Mouse (Mus musculus): Measurements from ENCODE around the gene Hdac9.

Gene Hdac9

DNA sequence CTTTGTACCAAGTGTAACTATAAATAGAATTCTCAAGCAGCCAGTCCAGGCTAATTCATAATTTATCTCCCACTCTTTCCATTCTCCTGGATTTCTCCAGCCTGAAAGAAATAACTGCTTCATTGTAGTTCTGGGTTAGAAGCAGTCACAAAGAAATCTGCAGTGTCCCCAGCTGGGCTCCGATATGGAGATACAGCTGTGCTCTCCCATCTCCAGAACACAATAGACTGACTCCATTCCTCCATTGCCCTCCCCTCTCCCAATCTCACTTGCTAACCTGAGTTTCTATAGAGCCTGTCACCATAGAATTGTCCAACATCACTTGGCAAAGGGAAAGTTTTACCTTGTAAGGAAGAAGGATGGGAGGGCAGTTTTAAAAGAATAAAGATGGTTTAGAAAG lies 218.9 kb downstream of the Hdac9 start:
- no peak for DNase-seq (ENCODE audit: low spot score)

DNA sequence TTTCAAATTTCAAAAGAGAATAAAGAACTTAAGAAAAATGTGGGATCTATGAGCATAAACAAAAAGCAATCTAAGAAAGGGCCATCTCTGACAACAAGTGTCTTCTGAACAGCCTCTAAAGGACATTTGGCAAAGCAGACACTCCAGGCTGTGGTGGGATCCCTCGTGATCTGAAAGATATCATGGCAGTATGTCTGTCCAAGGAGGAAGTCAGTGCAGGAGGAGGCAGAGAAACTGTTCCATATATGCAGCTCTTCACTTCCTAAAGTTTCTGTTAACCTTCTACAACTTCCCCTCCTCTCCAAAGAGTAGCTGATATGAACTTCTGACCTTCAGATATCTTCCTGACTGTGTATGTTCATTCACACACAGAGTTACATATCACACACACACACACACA lies 220.2 kb downstream of the Hdac9 start:
- DNase-seq (ENCODE audit: low spot score): no peak

DNA sequence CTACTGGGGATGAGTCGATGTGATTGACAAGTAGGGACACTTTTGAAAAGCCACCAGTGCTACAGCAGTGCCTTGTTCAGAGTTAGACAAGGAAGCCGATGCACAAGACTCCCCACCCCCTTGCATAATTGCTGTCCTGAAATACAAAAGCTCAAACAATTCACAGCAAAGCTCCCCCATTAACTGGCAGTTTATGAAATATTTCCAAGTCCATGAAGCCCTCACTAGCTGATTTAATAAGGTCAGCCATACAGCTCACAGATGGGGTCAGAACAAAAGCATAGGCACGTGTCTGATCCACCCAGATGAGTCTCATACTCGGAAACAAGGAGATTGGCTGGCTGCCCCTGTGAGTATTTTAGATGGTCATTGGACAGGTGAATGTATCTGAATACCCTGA lies 228.0 kb downstream of the Hdac9 start:
- DNase-seq (ENCODE audit: low spot score): no peak

DNA sequence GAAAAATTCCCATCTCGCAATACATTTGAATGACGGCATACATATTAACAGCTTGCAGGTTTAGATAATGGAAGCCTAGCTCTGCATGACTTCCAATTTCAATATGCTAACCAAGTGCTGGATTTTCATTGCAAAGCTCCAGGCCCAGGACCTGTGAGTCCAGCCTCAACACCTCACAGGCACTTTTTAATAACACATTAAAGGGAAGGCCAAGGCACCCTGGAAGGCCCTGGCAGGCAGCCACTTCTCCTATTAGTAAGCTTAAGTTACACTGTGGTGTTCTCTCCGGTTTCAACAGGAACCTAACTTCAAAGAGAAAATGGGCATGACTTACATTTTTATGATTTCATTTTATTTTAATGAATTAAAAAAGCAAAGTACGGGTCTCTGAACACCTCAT lies 233.5 kb downstream of the Hdac9 start:
- no peak for DNase-seq (ENCODE audit: low spot score)

GRCm38 (mm10) chr12:34682657-34683056 lies 234.2 kb downstream of the Hdac9 start:
- DNase-seq (ENCODE audit: low spot score): no peak

GRCm38 (mm10) chr12:34680576-34680975 lies 236.3 kb downstream of the Hdac9 start:
- no peak for DNase-seq (ENCODE audit: low spot score)

DNA sequence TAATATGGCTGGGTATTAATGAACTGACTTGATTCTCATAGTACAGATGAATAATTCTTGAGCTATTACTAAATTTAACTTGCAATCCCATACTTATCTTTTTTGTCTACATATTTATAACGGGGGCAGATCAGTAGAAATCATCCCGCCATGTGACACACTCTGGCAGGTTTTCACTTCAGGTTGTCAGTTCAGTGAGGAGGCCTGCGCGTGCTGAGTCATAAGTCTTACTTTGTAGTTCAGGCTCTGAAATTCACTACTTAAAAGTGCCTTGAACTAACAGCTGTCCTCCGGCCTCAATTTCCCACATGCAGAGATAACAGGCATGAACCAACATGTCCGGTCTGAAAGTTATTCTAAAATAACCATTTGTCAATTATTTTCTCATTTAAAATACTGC lies 239.8 kb downstream of the Hdac9 start:
- DNase-seq (ENCODE audit: low spot score): no peak

DNA sequence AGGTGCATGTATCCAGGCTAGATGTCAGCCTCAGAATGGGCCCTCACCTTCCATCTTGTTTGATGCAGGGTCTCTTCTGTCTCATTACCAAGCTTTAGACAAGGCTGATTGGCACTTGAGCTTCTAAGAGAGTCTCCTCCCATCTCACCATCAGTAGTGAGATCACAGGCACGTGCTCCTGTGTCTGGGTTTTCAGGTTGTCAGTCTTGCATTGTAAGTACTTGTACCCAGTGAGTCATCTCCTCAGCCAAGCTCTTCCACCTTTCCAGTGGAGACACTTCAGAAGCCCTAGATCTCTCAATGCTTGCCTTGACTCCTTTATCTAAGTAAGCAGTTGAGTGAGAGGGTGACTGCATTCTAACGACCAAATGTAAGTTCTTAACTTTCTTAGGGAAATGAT lies 242.7 kb downstream of the Hdac9 start:
- no peak for DNase-seq (ENCODE audit: low spot score)

DNA sequence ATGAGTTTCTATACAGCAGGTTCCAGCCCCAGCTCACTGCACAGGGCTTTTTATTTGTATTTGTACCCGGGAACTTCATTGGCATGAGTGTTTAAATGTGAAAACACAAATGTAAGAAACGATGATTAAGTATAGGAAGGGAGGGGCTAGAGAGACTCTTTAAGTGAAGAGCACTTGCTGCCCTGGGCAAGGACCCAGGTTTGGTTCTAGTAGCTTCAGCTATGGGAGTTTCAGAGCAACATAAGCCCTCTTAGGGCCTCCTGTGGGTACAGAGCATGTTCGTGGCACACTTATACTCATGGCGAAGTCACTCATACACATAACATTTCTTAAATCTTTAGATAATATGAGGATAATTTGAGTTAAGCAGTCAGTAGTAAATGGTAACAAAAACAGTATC lies 243.4 kb downstream of the Hdac9 start:
- no peak for DNase-seq (ENCODE audit: low spot score)

DNA sequence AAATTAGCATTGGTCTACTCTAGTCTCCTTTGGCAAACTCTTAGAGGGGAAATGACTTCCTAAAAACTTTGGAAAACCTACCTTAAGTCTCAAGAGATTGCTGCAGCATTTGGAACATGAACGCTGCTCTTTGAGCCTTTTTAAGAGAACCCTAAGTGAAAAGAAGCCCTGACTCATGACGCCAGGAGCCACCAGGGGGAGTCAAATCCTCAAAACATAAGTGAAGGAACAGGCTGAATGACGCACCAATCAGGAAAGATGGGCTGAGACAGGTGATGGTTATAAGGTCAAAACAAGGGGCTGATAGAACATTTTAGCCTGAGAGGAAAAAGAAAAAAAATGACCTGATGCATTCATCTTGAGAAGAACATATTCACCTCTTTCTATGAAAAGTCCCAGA lies 252.1 kb downstream of the Hdac9 start:
- peak; percentile 29 for DNase-seq (ENCODE audit: low spot score)

- DNase-seq (ENCODE audit: low spot score): no peak
Observed at GRCm38 (mm10) chr12:34661378-34661777, 255.5 kb downstream of the Hdac9 start.

GRCm38 (mm10) chr12:34660027-34660426 lies 256.9 kb downstream of the Hdac9 start:
- no peak for DNase-seq (ENCODE audit: low spot score)

GRCm38 (mm10) chr12:34658568-34658967 lies 258.3 kb downstream of the Hdac9 start:
- DNase-seq (ENCODE audit: low spot score): no peak

DNA sequence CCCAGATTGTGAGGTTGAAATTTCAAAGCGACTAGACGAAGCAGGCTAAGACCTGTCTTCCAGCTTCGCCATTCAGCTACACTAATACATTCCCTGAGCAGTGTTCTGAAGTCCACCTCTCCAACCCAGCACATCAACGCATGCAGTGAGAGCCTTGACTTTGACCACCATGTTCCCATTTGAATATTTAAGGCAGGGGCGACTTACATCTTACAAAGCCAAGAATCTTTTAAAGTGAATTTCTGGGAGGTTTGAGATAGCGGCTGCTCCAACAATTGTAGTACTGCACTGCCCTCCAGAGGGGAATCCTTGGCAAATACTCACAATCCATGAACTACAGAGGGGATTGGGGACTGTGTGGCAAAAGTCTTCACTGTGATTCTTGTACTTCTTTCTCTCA lies 258.8 kb downstream of the Hdac9 start:
- DNase-seq (ENCODE audit: low spot score): no peak

- no peak for DNase-seq (ENCODE audit: low spot score)
Observed at GRCm38 (mm10) chr12:34653615-34654014, 263.3 kb downstream of the Hdac9 start.

DNA sequence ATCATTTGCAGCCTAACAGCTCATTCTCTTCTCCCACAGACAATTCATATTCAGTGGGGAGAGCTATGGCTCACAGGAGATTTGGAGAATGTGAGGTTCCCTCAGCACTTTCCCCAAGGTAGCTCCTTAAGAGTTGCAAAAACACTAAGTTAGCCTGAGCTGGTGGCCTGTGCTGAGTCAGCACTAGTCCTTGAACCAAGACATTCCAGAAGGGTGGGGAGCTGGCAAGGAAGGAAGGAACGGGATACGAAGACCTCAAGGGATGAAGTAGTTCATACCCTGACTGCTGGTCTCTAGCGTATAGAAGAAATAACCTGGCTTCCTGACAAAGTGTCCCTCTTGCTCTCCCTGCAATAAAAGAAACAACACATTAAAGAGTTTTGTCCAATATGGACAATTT lies 268.1 kb downstream of the Hdac9 start:
- no peak for DNase-seq (ENCODE audit: low spot score)

DNA sequence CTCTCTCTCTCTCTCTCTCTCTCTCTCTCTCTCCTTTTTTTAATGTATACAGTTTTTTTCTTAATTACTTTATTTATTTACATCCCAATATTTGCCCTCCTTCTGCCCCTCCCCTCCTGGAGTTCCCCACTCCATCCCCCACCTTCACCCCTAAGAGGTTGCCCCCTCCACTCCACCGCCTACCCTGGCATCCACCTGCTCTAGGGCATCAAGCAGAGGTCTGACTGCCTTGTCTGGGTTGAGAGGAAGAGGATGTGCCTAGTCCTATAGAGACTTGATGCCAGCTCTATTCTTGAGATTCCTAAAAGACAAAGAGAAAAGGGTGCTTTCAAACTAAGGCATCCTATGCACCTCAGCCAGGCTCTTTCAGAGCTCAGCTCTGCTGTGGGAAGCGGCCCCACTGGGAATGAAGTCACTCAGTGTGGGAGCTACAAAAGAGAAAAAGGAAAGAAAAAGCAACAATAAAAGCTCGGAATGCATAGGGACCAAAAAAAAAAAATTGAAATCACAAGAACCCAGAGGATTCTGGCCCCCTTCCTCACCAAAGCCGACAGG lies 275.1 kb downstream of the Hdac9 start:
- DNase-seq (ENCODE audit: low spot score): no peak

DNA sequence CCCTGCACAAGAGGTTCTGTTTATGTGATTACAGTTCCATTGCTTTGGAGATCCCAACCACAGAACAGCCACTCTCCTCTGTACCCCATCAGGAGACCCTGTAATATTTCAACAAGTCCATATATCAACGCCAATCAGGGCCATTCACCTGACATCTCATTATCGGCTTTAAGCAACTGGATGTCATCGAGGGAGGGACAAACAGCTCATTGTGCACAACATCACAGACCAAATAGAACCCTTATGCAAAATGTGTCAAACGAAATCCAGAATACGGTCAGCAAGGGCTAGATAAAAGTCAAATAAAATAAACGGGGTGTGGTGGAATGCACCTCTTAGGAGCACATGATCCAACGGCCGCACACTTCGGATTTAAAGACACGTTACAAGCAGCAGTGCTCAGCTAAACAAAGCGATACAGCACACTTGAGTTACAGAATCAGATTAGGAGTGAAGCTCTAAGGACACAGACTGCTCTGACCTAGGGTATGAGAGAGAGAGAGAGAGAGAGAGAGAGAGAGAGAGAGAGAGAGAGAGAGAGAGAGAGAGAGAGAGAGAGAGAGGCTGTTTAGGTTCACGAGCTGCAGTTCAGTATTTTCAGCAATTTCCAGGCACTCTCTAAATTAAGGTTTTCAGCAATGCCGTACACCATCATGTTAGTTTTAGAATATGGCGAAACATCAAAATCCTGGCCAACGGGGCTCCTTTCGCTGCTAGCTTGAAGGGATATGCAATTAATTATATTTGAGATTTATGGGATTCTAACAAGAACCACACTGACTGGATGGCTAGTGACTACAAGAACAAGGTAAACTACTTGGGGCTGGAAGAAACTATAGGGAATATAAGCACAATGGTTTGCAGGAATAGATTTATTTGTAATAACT lies 279.4 kb downstream of the Hdac9 start:
- no peak for DNase-seq (ENCODE audit: low spot score)

GRCm38 (mm10) chr12:34619101-34619500 lies 297.8 kb downstream of the Hdac9 start:
- no peak for DNase-seq (ENCODE audit: low spot score)

DNA sequence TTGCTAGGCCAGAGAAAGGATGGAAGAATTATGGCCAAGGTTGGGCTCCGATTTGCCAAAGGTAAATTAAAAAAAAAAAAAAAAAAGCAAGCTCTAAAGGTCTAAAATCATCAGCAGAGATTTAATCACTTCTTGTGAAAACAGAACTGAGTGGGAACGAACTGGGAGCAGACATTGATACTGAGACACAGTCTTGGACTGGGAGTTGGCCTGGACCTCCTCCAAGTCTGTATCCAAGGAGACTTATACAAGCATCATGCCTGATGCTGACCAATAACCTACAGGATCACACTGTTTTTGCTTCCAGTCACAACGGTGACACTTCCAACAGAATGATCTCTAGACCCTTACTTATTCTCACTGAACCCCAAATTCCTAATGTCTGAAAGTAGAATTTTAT lies 298.6 kb downstream of the Hdac9 start:
- DNase-seq (ENCODE audit: low spot score): no peak

DNA sequence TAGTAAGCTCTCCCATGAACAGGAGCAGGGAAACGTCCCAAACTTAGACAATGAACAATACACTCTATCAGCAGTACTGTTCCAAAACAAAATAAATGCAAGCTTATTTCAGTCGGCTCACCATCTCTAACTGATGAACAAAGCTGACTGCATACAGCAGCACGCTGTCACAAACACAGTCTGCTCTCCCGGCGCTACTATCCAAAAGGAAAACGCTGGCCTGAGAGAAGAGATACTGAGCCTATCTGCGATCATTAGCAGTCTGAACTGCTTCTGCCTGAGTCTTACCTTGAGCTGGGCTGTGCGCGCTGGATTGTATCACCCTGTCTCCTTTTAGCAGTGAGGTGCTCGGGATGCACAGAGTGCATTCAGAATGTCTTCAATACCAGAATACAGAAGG lies 299.1 kb downstream of the Hdac9 start:
- DNase-seq (ENCODE audit: low spot score): no peak

- no peak for DNase-seq (ENCODE audit: low spot score)
Observed at GRCm38 (mm10) chr12:34614796-34615195, 302.1 kb downstream of the Hdac9 start.

DNA sequence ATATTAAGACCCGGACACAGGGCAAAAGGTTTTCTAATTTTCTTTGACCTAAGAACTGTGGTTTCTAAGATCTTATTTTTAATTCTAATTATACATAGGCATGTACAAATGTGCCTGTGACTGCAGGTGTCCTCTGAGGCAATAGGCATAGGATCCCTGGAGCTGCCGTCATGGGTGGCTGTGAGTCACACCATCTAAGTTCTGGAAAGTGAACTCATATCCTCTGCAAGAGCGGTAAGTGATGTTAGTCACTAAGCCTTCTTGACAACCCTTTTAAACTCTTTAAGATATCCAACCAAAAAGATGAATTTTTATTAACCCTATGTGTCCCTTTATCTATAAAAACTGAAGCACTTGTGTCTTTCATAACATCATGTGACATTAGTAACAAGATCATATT lies 304.4 kb downstream of the Hdac9 start:
- DNase-seq (ENCODE audit: low spot score): no peak

DNA sequence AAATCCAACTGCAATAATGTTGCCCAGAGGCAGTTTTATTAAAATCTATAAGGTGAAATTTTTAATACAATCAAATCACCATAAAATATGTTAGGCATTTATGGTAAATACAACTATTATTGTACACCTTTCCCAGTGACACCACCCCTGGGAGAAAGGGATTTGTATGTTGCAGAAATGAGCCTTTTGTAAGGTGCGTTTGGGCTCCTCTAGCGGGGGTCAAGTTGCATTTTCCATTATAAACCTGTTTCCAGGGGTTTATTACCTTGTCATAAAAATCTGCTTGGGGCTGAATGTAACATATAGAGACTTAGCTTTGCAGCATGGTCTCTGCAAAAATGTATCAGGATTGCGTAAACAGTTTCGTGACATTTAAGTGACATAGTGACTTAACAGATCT lies 312.4 kb downstream of the Hdac9 start:
- no peak for DNase-seq (ENCODE audit: low spot score)
